Mouse (Mus musculus) small intestine, adult 2 months (tissue): Measurements from ENCODE around the gene Slc30a6. TPM values are rescaled to one million over a fixed set of nuclear protein-coding genes. Genes with fewer than 3 reads are reported as not detected.

Source experiments
- H3K27ac ChIP-seq: fragments of 200-500 bp; 2 replicates; pipeline ENCODE4 v1.5.1; 2012; ENCODE audit warnings: low read depth, low read length, control low read depth, inconsistent platforms; ENCODE audit not compliant: insufficient read depth
- H3K27me3 ChIP-seq: fragments of 200-500 bp; 2 replicates; pipeline ENCODE4 v1.6.1; 2012; ENCODE audit warnings: mild to moderate bottlenecking, moderate library complexity, low read length, inconsistent platforms; ENCODE audit not compliant: control insufficient read depth, insufficient read depth
- H3K36me3 ChIP-seq: fragments of 200-500 bp; 2 replicates; pipeline ENCODE4 v1.6.1; 2012; ENCODE audit warnings: mild to moderate bottlenecking, low read length, control low read depth, inconsistent platforms; ENCODE audit not compliant: control insufficient read depth, insufficient read depth
- H3K4me1 ChIP-seq: fragments of 200-500 bp; 2 replicates; pipeline ENCODE4 v1.6.1; 2012; ENCODE audit warnings: low read length, inconsistent platforms, mixed read lengths; ENCODE audit not compliant: control insufficient read depth, insufficient read depth, insufficient read length
- H3K4me3 ChIP-seq: fragments of 200-500 bp; 2 replicates; pipeline ENCODE4 v1.5.1; 2012; ENCODE audit warnings: low read depth, mild to moderate bottlenecking, control low read depth, inconsistent platforms, low read length, moderate library complexity
- CTCF ChIP-seq: fragments of 200-500 bp; IDR thresholded peaks from 2 replicates; pipeline ENCODE4 v1.5.1; 2012; ENCODE audit warnings: low read depth, mild to moderate bottlenecking, control low read depth, inconsistent platforms, low read length, moderate library complexity, mixed read lengths; ENCODE audit not compliant: insufficient replicate concordance, insufficient read length; ENCODE audit errors: extremely low read depth
- POLR2A ChIP-seq: fragments of 200-500 bp; IDR thresholded peaks from 2 replicates; pipeline ENCODE4 v1.6.1; 2012; ENCODE audit warnings: low read depth, mild to moderate bottlenecking, control low read depth, inconsistent platforms, low read length, moderate library complexity
- WGBS: fragments of 180-500 bp; shearing (Covaris S2); methylation state at CpG from one replicate; pipeline ENCODE4 v1.1.7; 2018; 5-methylcytosine and 5-hydroxymethylcytosine counted together
- polyA plus RNA-seq: library from polyadenylated mRNA; depleted of rRNA; stranded (reverse); fragments of >200 nt; gene quantifications from 2 replicates; pipeline ENCODE4 v1.2.3, GENCODE M21; 2012

Gene Slc30a6
- polyA plus RNA-seq, 1 experiment, result 14.6 TPM

- peak overlapping the region; percentile 48 for H3K27ac ChIP-seq
Measured at GRCm38 (mm10) chr17:74437762-74438161, 42.4 kb downstream of the Slc30a6 start.

GRCm38 (mm10) chr17:74440486-74440885 is 45.1 kb downstream of the Slc30a6 start:
- no peaks in the 10 kb centered on the region for H3K27me3 ChIP-seq
- no peak overlapping the region for H3K4me3 ChIP-seq
- H3K36me3 ChIP-seq, result peaks cover 47% of the 10 kb centered on the region
- H3K4me1 ChIP-seq, result no peaks in the 10 kb centered on the region
- TF ChIP-seq POLR2A (no peak), CTCF (no peak)
- WGBS, result 64% methylated on average over 5 of the region's 5 CpGs
- no peak overlapping the region for H3K27ac ChIP-seq

More at GRCm38 (mm10) chr17:74437762-74438161, 42.4 kb downstream of the Slc30a6 start:
- Histone ChIP-seq H3K36me3 (peaks cover 47% of the 10 kb centered on the region), H3K4me1 (no peaks in the 10 kb centered on the region), H3K4me3 (no peak overlapping the region), H3K27me3 (no peaks in the 10 kb centered on the region)
- TF ChIP-seq CTCF (no peak), POLR2A (no peak)
- 28% methylated on average over 9 of the region's 9 CpGs for WGBS

GRCm38 (mm10) chr17:74449776-74450175 is 54.4 kb downstream of the Slc30a6 start:
- WGBS, result 87% methylated on average over 10 of the region's 10 CpGs
- H3K36me3 ChIP-seq, result peaks cover 67% of the 10 kb centered on the region
- H3K4me3 ChIP-seq, result no peak overlapping the region
- no peak overlapping the region for H3K27ac ChIP-seq
- peaks cover 5% of the 10 kb centered on the region; the same call in 1 of the 2 replicates for H3K4me1 ChIP-seq
- no peak for TF ChIP-seq POLR2A
- H3K27me3 ChIP-seq, result no peaks in the 10 kb centered on the region

- Histone ChIP-seq H3K36me3 (peaks cover 39% of the 10 kb centered on the region), H3K4me3 (no peak overlapping the region), H3K4me1 (peaks cover 8% of the 10 kb centered on the region; the same call in 1 of the 2 replicates), H3K27me3 (no peaks in the 10 kb centered on the region), H3K27ac (no peak overlapping the region; the same call in 1 of the 2 replicates)
- no peak for TF ChIP-seq CTCF
- TF ChIP-seq POLR2A, result no peak
- 70% methylated on average over 3 of the region's 3 CpGs for WGBS
Measured at GRCm38 (mm10) chr17:74453928-74454327, 58.5 kb downstream of the Slc30a6 start.

- H3K4me1 ChIP-seq, result peaks cover 10% of the 10 kb centered on the region; the same call in 1 of the 2 replicates
- WGBS, result 90% methylated on average over 1 of the region's 1 CpGs
- H3K27ac ChIP-seq, result no peak overlapping the region
- peaks cover 35% of the 10 kb centered on the region for H3K36me3 ChIP-seq
- TF ChIP-seq CTCF (no peak), POLR2A (no peak)
- H3K4me3 ChIP-seq, result no peak overlapping the region
- no peaks in the 10 kb centered on the region for H3K27me3 ChIP-seq
Measured at GRCm38 (mm10) chr17:74454660-74455059, 59.3 kb downstream of the Slc30a6 start.

GRCm38 (mm10) chr17:74455426-74455825 is 60.0 kb downstream of the Slc30a6 start:
- peaks cover 10% of the 10 kb centered on the region; the same call in 1 of the 2 replicates for H3K4me1 ChIP-seq
- TF ChIP-seq CTCF (no peak), POLR2A (no peak)
- 90% methylated on average over 4 of the region's 4 CpGs for WGBS

GRCm38 (mm10) chr17:74456825-74457224 is 61.4 kb downstream of the Slc30a6 start:
- H3K27me3 ChIP-seq, result no peaks in the 10 kb centered on the region
- H3K36me3 ChIP-seq, result peaks cover 19% of the 10 kb centered on the region
- WGBS, result 67% methylated on average over 5 of the region's 5 CpGs
- H3K4me1 ChIP-seq, result peaks cover 10% of the 10 kb centered on the region; the same call in 1 of the 2 replicates
- peak overlapping the region; percentile 97; the same call in 1 of the 2 replicates for H3K27ac ChIP-seq
- TF ChIP-seq POLR2A (no peak), CTCF (no peak)
- H3K4me3 ChIP-seq, result no peak overlapping the region; the same call in 1 of the 2 replicates

More at GRCm38 (mm10) chr17:74455426-74455825, 60.0 kb downstream of the Slc30a6 start:
- no peak overlapping the region for H3K4me3 ChIP-seq
- peaks cover 30% of the 10 kb centered on the region for H3K36me3 ChIP-seq
- no peak overlapping the region for H3K27ac ChIP-seq
- no peaks in the 10 kb centered on the region for H3K27me3 ChIP-seq
